Mouse (Mus musculus) frontal cortex, adult (tissue): ENCODE data around the gene Nap1l1.
"Not testable (repeated sequence)": the region's sequence is repeated elsewhere in the genome, so short reads cannot be mapped to it uniquely, and the experiment has no call there.

Experiments
- ATAC-seq: cut with Nextera tagmentation; 2 replicates; pipeline ENCODE4 v1.9.2; 2017; ENCODE audit warnings: mild to moderate bottlenecking, moderate library complexity, mixed read lengths; ENCODE audit not compliant: low TSS enrichment

Nap1l1 gene

DNA sequence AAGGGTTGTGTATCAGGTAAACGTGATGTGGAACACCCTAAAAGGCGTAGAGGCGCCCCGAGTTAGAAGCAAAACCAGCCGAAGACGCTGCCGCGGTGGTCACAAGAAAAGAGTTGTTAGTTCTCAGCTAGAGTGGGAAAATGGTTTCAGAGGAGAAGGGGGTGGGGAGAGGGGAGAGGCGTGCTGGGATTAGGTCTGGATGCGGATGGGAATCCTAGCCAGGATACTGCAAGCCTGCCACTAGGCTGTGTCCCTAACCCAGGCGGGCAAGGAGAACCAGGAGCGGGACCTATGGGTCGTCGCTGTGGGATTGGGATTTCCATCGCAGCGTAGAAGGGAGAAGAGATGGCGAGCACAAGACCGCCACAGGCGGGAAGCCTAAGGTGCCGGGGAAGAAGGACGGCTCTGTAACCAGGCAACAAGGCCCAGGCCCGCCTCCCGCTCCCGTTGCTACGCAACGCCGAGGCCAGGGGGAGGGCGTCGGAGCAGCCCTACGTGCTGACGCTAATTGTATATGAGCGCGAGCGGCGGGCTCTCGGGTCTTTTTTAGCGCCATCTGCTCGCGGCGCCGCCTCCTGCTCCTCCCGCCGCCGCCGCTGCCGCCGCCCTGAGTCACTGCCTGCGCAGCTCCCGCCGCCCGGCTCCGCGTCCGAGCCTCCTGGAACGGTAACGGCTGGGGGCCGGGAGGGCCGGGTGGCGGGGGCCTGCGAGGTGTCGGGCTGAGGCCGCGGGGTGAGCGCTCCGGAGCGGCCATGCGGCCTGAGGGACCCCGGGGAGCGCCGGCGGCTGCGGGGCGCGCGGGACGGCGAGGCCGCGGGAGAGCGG is at the start of gene Nap1l1:
TSS of gene Nap1l1 (plus strand) at position 538 of the 825 bp plus-strand sequence.
- ATAC-seq: peak; percentile 95

DNA sequence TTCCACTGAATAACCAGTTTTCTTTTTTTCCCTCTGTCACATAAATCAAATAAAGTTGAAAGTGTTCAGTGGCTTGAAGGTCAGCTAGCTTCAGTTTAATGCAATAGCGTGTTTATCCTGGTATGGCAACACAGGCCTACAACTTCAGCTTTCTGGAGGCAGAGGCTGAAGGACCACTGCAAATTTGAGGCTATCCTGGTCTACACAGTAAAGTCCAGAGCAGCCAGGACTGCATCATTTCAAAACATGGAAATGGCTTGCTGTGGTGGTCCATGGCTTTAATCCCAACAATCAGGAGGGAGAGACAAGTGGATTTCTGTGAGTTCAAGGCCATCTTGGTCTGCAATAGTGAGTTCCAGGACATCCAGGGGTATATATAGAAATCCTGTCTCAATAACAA is 46.5 kb upstream of the Nap1l1 start:
- no peak for ATAC-seq

DNA sequence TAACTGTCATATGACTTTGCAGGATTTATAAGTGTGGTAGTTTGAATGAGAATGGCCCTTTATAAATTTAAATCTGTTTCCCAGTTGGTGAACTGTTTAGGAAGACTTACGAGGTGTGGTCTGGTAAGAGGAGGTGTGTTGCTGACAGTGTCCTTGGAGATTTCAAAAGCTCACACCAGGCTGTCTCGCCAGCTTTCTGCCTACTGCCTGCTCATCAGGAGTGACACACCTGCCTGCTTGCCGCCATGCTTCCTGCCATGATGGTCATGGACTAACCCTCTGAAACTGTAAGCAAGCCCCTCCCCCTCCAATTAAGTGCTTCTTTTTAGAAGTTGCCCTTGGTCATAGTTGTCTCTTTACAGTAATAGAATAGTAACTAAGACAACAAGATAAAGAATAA is 39.5 kb upstream of the Nap1l1 start:
- no peak for ATAC-seq

DNA sequence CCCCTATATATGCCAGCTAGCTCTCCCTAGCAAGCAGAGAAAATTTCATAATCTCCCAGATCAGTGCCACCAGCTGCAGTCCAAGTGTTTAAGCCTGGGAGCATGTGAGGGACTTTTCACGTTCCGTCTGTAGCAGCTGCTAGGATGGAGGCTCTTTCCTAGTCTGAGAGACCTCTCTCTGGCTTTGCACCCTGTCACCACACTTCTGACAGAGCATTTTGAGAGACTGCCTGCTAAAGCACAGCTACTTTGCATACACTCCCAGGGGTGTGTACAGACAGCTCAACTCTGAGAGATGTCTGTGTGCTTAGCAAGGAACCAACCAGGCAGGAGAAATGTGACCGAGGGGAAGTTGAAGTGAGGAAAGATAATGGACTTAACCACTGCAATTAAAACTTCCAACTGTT is 32.0 kb upstream of the Nap1l1 start:
- ATAC-seq: 0 out of 2 replicates have a peak, but pooled peaks have one; percentile 23

DNA sequence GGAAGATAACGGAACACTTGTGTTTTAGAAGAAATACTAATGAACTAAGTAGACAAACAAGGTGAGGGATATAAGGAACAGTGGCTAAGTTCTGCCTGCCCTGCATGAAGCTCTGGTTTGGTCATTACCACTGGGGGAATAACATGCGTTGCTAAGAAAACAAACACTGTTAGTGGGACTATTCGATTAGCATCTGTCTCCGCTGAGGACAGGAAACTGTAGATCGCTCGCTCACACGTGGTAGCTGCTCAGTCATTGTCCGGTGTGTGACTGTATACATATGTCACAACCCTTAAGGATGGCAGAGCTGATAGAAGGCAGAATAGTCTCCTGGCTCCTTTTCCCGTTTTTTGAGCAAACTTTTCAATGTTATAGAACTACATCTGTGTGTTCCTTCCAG is 28.8 kb upstream of the Nap1l1 start:
- ATAC-seq: no peak

DNA sequence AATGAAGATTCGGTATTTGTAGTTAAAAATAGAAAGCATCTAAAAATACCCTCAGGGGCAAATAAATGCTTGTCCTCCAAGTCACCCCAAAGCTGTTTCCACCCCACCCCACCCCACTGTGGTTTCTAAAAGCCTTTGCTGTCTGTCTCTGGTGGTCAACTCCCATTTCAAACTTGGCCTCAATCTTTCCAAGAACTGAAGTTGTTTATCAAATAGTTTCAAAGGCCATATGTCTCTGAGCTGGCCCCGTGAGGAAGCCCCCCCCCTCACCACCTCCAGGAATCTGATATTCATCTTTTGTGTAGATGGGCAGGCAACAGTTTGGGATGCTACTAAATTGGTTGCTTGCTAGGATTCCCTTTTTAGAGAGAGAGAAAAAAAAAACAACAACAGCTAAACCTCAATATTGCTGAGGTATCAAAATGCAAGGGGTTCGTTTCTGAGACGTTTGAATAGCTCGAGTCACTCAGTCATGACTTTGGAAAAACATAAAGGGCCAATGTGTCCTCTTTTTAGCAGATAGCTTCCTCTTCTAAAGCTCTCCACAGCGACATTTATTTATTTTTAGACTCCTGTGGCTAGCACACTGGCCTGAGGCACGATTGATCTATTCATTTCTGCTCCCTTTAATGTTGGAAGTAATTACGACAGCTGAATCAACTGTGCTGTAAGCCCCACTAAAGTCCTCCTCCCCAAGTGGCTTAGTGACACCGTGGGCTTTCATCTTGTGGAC is 26.9 kb upstream of the Nap1l1 start:
- 0 out of 2 replicates have a peak, but pooled peaks have one; percentile 38 for ATAC-seq

DNA sequence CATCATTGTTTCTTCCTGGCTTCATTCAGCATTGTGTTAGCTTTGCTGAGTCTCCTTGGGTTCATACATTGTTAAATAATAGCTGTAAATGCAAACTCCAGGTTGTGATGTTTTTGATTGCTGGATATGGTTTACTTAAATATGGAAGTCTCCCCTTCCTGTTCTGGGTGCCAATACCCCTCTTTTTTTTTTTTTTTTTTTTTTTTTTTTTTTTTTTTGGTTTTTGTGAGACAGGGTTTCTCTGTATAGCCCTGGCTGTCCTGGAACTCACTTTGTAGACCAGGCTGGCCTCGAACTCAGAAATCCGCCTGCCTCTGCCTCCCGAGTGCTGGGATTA is 26.4 kb upstream of the Nap1l1 start:
- not testable (repeated sequence) for ATAC-seq

DNA sequence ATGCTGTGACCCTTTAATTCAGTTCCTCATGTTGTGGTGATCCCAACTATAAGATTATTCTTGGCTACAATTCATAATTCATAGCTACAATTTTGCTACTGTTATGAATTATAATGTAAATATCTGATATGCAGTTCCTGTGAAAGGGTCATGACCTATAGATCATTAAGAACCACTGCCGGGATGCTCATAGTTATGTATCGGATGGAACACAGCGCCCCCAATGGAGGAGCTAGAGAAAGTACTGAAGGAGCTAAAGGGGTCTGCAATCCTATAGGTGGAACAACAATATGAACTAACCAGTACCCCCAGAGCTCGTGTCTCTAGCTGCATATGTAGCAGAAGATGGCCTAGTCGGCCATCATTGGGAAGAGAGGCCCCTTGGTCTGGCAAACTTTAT is 23.4 kb upstream of the Nap1l1 start:
- not testable (repeated sequence) for ATAC-seq

DNA sequence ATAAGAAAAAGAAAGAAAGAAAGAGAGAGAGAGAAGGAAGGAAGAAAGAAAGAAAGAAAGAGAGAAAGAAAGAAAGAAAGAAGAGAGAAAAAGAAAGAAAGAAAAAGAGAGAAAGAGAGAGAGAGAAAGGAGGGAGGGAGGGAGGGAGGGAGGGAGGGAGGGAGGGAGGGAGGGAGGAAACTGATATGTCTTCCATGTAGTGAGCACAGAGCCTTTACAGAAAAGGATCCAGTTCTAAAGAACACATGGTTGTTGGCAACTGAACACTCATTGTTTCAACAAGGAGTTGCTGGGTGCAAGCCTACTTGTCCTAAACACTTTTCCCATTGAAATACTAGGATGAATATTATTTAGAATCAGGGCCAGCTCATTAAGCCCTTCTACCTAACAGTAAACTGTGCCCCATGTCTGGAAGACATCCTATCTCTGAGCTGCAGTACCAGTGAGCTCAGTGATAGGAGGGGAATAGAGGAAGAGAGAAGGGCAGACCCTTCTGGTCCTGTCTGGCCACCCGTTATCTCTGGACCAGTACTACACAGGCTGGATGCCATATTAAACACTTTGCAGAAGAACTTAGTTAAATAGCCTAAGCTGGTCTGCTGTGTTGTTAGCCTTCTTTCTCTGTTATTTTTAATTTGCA is 21.2 kb upstream of the Nap1l1 start:
- no peak for ATAC-seq

DNA sequence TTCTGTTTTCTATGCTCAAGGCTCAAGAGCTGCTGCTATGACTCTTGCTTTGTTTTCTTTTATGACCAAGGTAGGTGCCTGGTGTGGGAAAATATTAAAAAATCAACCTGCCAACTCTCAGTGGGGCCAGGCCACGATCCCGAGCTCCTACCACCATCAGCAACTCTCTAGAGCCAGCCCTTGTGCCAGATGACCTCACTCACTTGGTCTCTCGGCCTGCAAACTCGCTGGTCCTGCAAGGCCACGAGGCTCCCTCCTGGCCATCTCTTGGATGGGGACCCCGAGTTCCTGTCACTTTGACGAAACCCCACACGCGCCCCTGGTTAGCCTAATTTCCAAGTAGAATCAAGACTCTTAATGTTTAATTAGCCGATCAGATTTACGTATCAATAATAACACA is 20.6 kb upstream of the Nap1l1 start:
- no peak for ATAC-seq

DNA sequence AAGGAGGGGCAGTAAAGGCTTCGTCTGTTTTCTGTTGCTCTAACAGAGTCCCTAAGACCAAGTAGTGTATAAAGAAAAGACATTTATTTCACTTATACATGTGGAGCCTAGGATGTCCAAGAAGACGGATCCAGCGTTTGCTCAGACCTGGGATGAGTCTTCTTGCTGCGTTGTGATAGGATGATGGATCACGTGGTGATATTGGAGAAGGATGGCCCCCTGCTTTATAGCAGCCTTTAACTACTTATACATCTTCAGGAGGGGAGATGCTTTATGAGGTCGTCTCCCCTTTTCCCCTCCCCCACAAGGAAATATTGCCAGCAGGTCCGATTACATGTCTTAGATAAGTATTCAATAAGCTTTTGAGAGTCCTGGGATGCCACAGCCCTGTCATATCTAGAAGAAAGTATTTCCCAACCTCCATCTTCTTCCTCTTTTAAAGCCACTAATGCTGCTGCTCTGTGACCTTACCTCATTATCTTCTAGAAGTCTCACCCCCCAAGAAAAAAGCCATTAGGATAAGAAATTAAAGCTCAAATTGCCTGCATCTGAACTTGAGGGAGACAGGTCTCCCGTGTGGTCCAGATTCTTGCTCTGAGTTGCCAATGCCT is 18.2 kb upstream of the Nap1l1 start:
- ATAC-seq: no peak

DNA sequence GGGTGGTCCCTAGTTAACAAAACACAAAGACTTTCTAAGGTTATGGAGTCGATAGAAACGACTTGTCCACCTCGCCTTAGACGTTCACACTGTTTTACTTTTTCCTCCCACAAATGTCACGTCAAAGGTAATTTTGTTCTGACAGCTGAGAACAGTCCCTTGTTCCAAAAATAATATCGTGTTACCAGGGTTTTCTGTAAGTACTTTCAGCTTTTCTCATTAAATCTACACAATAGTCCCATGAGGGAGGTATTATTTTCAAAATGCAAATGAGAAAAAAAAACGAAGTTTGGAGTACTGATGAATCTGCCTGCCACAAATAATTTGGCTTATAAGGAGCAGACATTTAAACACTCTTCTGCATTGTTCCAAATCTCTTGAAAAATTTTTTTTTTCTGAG is 14.9 kb upstream of the Nap1l1 start:
- 0 out of 2 replicates have a peak, but pooled peaks have one; percentile 38 for ATAC-seq

DNA sequence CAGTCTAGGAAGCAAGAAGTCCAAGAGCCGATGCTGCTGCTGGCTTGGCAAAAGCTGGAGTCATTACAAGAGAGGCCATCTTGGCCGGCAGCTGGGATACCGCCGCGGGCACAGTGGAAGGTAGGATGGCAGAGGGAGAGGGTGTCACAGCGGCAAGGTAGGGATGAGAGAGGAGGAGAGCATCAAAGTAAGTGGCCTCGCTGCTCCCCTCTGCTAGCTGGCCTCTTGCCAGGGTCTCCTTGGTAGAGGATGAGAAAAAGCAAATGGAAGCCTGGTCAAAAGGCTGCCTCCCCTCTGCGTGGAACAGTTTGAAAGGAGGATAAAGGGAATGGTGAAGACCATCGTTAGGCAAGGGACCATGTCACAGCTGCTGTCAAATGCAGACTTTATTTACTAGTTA is 14.0 kb upstream of the Nap1l1 start:
- ATAC-seq: no peak

DNA sequence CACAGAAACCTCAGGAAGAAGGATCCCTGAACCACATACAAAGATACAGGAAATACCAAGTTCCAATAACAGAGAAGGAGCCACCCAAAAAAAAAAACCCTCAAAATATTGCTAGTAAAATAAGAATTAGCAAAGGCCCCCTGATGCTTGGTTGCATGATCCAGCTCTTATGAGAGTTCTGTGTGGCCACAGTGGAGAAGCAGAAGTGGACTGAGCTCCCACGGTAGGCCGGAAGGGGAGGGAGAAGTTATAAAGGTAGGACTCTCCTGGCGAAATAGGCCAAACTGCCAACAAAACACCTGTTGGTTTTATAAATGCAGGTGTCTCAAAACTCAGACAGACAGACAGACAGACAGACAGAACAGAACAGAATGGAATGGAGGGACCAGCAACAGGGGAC is 13.1 kb upstream of the Nap1l1 start:
- no peak for ATAC-seq

DNA sequence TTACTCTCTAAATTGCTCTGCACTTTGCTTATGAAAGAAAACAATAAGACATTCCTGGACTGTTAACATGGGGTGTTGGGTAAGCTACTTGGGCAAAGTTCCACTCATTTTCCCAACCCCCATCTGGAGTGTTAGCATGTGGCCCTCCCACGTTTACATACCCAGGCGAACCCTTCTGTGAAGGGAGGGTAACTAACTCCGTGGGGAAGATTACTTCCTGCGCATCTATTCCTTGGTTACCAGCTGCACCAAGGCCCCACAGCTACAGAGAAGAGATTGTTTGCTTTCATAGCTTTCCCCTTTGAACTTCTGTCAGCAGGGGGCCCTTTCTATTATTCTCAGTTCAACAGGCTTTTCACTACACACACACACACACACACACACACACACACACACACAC is 12.6 kb upstream of the Nap1l1 start:
- ATAC-seq: 0 out of 2 replicates have a peak, but pooled peaks have one; percentile 34

DNA sequence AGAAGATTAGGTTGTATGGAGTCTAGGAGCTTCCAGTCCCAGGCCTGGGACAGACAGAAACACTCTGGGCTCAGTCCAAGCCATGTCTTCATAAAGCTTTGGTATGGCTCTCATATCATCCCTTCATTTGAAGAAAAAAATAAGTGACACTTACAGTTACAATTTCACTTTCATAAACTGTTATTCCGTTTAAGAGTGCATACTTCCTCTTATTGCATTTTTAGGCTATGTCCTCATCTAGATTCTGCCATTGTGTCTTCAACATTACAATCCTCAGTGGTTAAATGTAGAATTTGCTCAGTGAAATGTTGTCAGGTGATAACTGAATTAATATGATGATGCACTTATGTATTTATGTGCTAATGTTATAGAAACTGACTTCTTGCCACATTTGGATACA is 8.2 kb upstream of the Nap1l1 start:
- ATAC-seq: no peak

DNA sequence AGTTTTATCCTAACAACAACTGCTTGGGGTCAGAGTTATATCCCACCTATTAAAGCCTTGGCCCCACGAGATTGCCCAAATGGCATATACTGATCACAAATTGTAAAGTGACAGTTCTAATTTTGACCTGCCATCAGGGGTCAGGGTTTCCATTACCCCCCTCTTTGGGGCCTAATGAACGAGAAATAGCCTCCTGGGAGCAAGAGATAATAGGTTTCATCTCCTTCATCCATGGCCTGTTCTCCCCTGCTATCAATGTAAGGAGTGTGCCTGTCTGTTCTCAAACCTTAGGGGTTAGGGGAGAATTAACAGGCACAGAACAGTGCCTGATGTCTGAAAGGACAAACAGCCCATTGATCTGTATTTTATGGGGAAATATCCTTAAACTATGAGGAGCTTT is 7.6 kb upstream of the Nap1l1 start:
- no peak for ATAC-seq

DNA sequence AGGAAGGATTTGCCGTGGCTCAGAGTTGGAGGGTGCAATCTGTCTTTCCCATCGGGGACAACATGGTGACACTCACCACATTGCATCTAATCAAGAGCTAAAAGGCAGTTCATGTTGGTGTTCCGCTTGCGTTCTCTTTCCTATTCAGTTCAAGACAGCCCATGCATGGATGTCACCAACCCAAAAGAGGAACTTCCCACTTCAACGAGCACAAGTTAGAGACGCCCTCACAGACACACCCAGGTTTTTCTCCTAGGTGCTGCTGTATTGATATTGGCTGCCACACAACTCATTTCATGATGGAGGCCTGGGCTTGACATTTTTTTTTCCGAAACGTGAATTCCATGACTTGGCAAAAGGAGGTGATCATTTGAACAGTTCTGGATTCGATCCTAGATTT is 1.9 kb upstream of the Nap1l1 start:
- no peak for ATAC-seq

DNA sequence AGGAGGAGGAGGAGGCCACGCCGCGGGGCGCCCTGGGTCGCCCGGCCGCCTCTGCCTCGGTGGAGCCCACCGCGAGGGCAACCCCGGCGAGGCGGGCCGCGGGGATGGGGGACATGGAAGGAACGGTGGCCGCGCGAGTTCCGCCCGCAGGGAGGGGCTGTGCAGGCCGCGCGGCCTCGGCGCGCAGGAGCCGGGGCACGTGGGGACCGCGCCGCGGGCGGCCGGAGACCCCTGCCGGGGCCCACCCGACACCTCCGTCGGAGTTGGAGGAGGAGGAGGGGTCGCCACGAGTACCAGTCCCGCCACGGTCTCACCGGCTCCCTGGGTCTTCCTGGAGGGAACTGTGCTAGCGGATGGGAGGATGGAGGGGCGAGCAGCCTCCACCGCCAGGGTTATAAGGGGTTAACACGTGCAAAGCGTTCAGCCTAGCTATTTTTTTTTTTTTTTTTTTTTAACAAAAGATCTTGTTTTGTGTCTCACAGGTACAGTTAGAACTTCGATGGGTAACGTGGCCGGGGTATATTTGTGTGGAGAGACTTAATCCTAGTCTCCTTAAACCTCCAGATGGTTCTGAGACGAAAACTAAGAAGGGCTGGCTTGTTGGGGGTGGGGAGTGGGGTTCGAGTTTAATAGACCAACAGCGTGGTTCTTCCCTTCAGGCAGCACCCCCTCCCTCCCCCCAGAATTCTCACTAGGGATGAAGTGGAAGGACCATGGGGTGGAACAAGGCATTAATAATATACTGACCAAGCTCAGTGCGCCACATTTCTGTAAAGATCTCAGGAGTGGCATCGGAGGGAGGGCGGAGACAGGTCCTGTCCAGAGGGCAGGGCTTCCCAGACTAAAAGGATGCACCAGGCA is 718 bp downstream of the Nap1l1 start:
- ATAC-seq: peak; percentile 21

DNA sequence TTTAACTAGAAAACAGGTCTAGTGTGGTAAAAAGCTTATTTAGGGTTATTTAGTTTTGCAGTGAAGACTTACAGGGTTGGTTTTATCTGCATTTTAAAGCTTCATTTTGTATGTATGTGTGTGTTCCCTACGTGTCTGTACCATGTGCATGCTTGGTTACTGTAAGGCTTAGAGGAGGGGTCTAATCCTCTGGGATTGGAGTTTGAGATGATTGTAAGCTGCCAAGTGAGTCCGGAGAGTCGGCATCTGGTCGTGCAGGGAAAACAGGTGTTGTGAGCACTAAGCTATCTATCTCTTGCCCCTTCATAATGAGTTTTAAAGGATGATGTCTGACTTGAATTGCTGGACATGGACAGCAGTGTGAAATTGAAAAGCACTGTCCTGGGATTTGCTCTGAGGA is 3.3 kb downstream of the Nap1l1 start:
- ATAC-seq: no peak

DNA sequence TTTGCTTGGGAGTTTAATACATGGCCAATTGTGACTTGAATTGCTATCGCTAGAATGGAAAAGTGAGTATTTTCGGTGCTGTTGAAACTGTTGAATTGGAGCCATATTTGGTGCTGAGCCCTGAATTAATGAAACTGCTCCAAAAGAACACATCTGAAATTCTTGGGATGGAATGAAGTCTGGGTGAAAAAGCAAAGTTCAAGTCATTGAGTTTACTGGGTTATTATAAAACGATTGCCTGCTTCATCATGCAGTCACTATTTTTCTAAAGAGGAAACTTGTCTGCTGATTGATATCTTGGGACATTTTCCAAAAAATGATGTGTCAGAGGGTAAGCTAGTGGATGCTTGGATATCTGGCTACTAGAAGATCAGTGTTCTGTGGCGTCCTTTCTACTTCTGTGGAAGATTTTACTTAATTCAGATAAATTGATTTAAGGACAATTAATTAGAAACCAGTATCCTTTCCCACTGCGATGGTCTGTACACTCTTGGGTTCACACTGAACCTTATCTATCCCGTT is 4.0 kb downstream of the Nap1l1 start:
- ATAC-seq: no peak
